In the genomic region with DNA sequence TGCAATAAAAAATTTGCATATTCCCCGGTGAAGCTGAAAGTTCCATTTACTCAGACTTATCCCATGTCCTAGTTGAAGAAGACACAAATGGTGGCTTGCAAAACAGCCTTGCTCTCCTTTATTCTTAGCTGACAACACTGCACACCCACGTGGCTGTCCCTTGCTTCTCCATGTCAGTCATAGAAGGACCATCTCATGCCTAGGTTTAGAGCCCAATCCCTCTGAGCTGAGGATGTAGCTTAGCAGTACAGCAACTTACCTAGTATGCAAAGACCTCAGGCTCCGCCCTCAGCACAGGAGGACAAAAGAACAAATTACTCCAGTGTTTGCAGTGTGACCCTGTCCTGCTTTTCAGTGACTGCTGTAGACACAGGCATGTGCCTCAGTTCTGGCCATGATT, we compare ENCODE assay signal across 19 mouse cellular contexts. TPM values are rescaled to one million over a fixed set of nuclear protein-coding genes. Genes with fewer than 3 reads are reported as not detected.
DNase-seq lines count a peak whose midpoint lies in the region; ATAC-seq and TF ChIP-seq lines count a peak whose summit lies in the region.
"Had no signal": no experiment of that assay in that cellular context is flagged by ENCODE, and none has a peak within 500 bp of the region (broad histone marks: within the 10 kb centered on the region; RNA-seq: fewer than 3 reads in every experiment).

No protein-coding gene starts in this region.

- no peak overlapping the region for H3K9ac ChIP-seq in CH12.LX (ENCODE audit: insufficient read depth, low read depth)
- no peak overlapping the region for H3K9ac ChIP-seq in midbrain, embryonic 15.5 days
- H3K9ac ChIP-seq: limb, embryonic 12.5 days; liver, embryonic 13.5 days; lung, embryonic 15.5 days had no signal

- DNase-seq in CD4-positive, CD25-positive, alpha-beta regulatory T cell, adult 2 months (ENCODE audit: low read depth, low spot score) = peak; percentile 3
- peak; percentile 12 for DNase-seq in kidney, adult 18-20 months
- DNase-seq in kidney, postnatal 14 days = no peak
- peak; percentile 24 for DNase-seq in CH12.LX (ENCODE audit: extremely low read depth)
- no peak for DNase-seq in adrenal gland, postnatal 10 days
- no peak for DNase-seq in ovary, postnatal 36 days (ENCODE audit: low spot score)
- DNase-seq: adrenal gland, postnatal 36 days; cerebellum, adult 8-10 months; heart, postnatal 36 days; kidney, postnatal 10 days; liver, embryonic 13.5 days; thymus, postnatal 36 days had no signal

- TF ChIP-seq RAD21 in CH12.LX (IDR thresholded peaks at IDR 0.05; ENCODE audit: low read depth, low read length) = no peak

- ATAC-seq in CD4-positive, CD25-positive, alpha-beta regulatory T cell, adult 4 months = no peak
- peak; percentile 34; the same call in 1 of the 2 replicates for ATAC-seq in midbrain, embryonic 15.5 days (replicated peaks)
- ATAC-seq: activated CD4-positive, CD25-positive, alpha-beta regulatory T cell, adult 4 months; intestine, embryonic 16.5 days had no signal

- dilution Hi-C loops in CH12.LX (cut with MboI; ENCODE audit: extremely low pct_ligation_motif_present, extremely low pct_unique_long_range_greater_than_20kb, low sequenced_read_pairs) = no loop called here

- H3K4me2 ChIP-seq in CH12.LX (ENCODE audit: insufficient read depth, low read depth, poor library complexity, severe bottlenecking) = no peak overlapping the region
- H3K4me2 ChIP-seq in midbrain, embryonic 15.5 days = no peak overlapping the region
- H3K4me2 ChIP-seq: heart, embryonic 13.5 days; limb, embryonic 12.5 days; liver, embryonic 13.5 days; lung, embryonic 15.5 days had no signal

- no peak for TF ChIP-seq POLR2A in CH12.LX (IDR thresholded peaks at IDR 0.05; ENCODE audit: low read depth, low read length)

- in situ Hi-C loops in CH12.LX (cut with MboI; ENCODE audit: low pct_ligation_motif_present, low pct_unique_long_range_greater_than_20kb, low sequenced_read_pairs) = no loop called here

- no peak for TF ChIP-seq CTCF in CH12.LX (conservative IDR thresholded peaks at IDR 0.05 in 1 of 2, IDR thresholded peaks at IDR 0.05 in 1 of 2; ENCODE audit: low read depth in 2 of 2, low read length in 2 of 2)

- WGBS in midbrain, embryonic 15.5 days = 61% methylated on average over 3 of the region's 3 CpGs

- no peak overlapping the region for H3K4me3 ChIP-seq in CH12.LX (replicated peaks in 1 of 3; ENCODE audit: low read depth in 2 of 3, low read length in 2 of 3, poor library complexity in 1 of 3)
- no peak overlapping the region for H3K4me3 ChIP-seq in midbrain, embryonic 15.5 days
- H3K4me3 ChIP-seq: heart, embryonic 13.5 days; limb, embryonic 12.5 days; liver, embryonic 13.5 days; lung, embryonic 15.5 days had no signal

- H3K4me1 ChIP-seq in CH12.LX (ENCODE audit: control insufficient read depth in 1 of 2, insufficient read depth in 2 of 2) = peaks cover 4 to 13% of the 10 kb centered on the region in 2 experiments; a peak in 3 of 4 replicates
- peaks cover 18% of the 10 kb centered on the region for H3K4me1 ChIP-seq in midbrain, embryonic 15.5 days
- H3K4me1 ChIP-seq: limb, embryonic 12.5 days; liver, embryonic 13.5 days; lung, embryonic 15.5 days had no signal

- H3K27ac ChIP-seq in CH12.LX (ENCODE audit: insufficient read depth, low read depth) = no peak overlapping the region
- H3K27ac ChIP-seq in midbrain, embryonic 15.5 days = 0 out of 2 replicates have a peak overlapping the region, but pooled peaks have one; percentile 16
- H3K27ac ChIP-seq: heart, embryonic 13.5 days; limb, embryonic 12.5 days; liver, embryonic 13.5 days; lung, embryonic 15.5 days had no signal

- no peaks in the 10 kb centered on the region for H3K9me3 ChIP-seq in CH12.LX (replicated peaks; ENCODE audit: low read length)
- H3K9me3 ChIP-seq in midbrain, embryonic 15.5 days = no peaks in the 10 kb centered on the region
- H3K9me3 ChIP-seq: limb, embryonic 12.5 days; liver, embryonic 13.5 days; lung, embryonic 15.5 days had no signal

- H3K36me3 ChIP-seq in CH12.LX (replicated peaks in 1 of 2; ENCODE audit: control insufficient read depth in 1 of 2, insufficient read depth in 1 of 2, low read length in 1 of 2) = no peaks in the 10 kb centered on the region
- H3K36me3 ChIP-seq in midbrain, embryonic 15.5 days (replicated peaks) = no peaks in the 10 kb centered on the region
- H3K36me3 ChIP-seq: heart, embryonic 13.5 days; limb, embryonic 12.5 days; liver, embryonic 13.5 days; lung, embryonic 15.5 days had no signal

- TF ChIP-seq EP300 in CH12.LX (IDR thresholded peaks at IDR 0.05; ENCODE audit: low read length) = no peak

- no peaks in the 10 kb centered on the region for H3K27me3 ChIP-seq in CH12.LX (replicated peaks)
- no peaks in the 10 kb centered on the region for H3K27me3 ChIP-seq in midbrain, embryonic 15.5 days (replicated peaks)
- H3K27me3 ChIP-seq: heart, embryonic 13.5 days; limb, embryonic 12.5 days; liver, embryonic 13.5 days; lung, embryonic 15.5 days had no signal

- H3K79me2 ChIP-seq in CH12.LX (replicated peaks; ENCODE audit: control insufficient read depth, extremely low read depth, insufficient read depth, poor library complexity, severe bottlenecking) = no peaks in the 10 kb centered on the region

TF ChIP-seq in CH12.LX, 34 proteins besides CTCF, POLR2A, EP300 and RAD21:
- TF ChIP-seq SMC3 (IDR thresholded peaks at IDR 0.05; ENCODE audit: low read depth, low read length) (no peak), SIN3A (IDR thresholded peaks at IDR 0.05; ENCODE audit: low read length) (no peak), GABPA (IDR thresholded peaks at IDR 0.05; ENCODE audit: insufficient replicate concordance, low read depth, low read length) (no peak), NRF1 (IDR thresholded peaks at IDR 0.05; ENCODE audit: low read depth, low read length) (no peak), USF1 (IDR thresholded peaks at IDR 0.05; ENCODE audit: low read depth, low read length) (no peak), IRF4 (IDR thresholded peaks at IDR 0.05; ENCODE audit: low read depth, low read length) (no peak), ZC3H11A (IDR thresholded peaks at IDR 0.05; ENCODE audit: low read depth, low read length) (no peak), ZKSCAN1 (IDR thresholded peaks at IDR 0.05; ENCODE audit: borderline replicate concordance, low read depth, low read length) (no peak), NELFE (IDR thresholded peaks at IDR 0.05; ENCODE audit: low read depth, low read length) (no peak), PAX5 (IDR thresholded peaks at IDR 0.05; ENCODE audit: low read length) (no peak), TCF12 (IDR thresholded peaks at IDR 0.05; ENCODE audit: low read depth, low read length) (no peak), RCOR1 (conservative IDR thresholded peaks at IDR 0.05; ENCODE audit: low read depth, low read length) (no peak), MAZ (IDR thresholded peaks at IDR 0.05; ENCODE audit: low read depth, low read length) (no peak), USF2 (conservative IDR thresholded peaks at IDR 0.05; ENCODE audit: low read depth, low read length) (no peak), MAX (IDR thresholded peaks at IDR 0.05; ENCODE audit: low read length) (no peak), ELF1 (IDR thresholded peaks at IDR 0.05; ENCODE audit: low read depth, low read length) (no peak), MXI1 (IDR thresholded peaks at IDR 0.05; ENCODE audit: low read depth, low read length) (no peak), MAFK (IDR thresholded peaks at IDR 0.05; ENCODE audit: insufficient replicate concordance, low read length) (no peak)
TF ChIP-seq in CH12.LX: peak in this region for 0.

RNA-seq across cellular contexts. Expression of gene Ldlrad3, which starts 36.6 kb away (rescaled TPM):
- under 1 TPM; 0.29 to 0.31 TPM for polyA plus RNA-seq in CD4-positive, CD25-positive, alpha-beta regulatory T cell, adult 4 months (2017; shearing (Covaris generic))
- 0.30 and 0.42 TPM in 2 replicates for total RNA-seq in CH12.LX (2012; rRNA removed)
- total RNA-seq in CH12.LX (2014; rRNA removed) = 2.1 and 2.3 TPM in 2 replicates
- 2.2 and 2.7 TPM in 2 replicates for polyA plus RNA-seq in CH12.LX (2012; ENCODE audit: insufficient read length, low read depth)
- 29.6 and 31.2 TPM in 2 replicates for polyA plus RNA-seq in midbrain, embryonic 15.5 days (2015; fragmentation: Nextera tagmentation; extraction: Ambion mirVana)
- 10 to 100 TPM; 11.6 to 13.8 TPM for total RNA-seq in adrenal gland, postnatal 10 days (2021)

Comparison
In these comparisons a context has a peak if more than half of its experiments do, and no peak if none do; other contexts are left out.
1. DNase-seq: peak in CD4-positive, CD25-positive, alpha-beta regulatory T cell, adult 2 months (single experiment), kidney, adult 18-20 months (single experiment) and CH12.LX (single experiment); none in kidney, postnatal 14 days (single experiment), adrenal gland, postnatal 10 days (single experiment) and ovary, postnatal 36 days (single experiment).